Mouse (Mus musculus): ENCODE measurements around the gene Nectin3. TPM values are rescaled to one million over a fixed set of nuclear protein-coding genes. Genes with fewer than 3 reads are reported as not detected.

The Nectin3 gene
- not detected for total RNA-seq (2023)

GRCm38 (mm10) chr16:46498421-46498789, at the start of gene Nectin3:
Gene Nectin3 (minus strand): TSS chr16:46498525.

